ENCODE assay signal across 20 mouse cellular contexts in genomic region chr5:24854256-24854655, GRCm38 (mm10). TPM values are rescaled to one million over a fixed set of nuclear protein-coding genes. Genes with fewer than 3 reads are reported as not detected.
DNase-seq lines count a peak whose midpoint lies in the region; ATAC-seq and TF ChIP-seq lines count a peak whose summit lies in the region.
"Had no signal": no experiment of that assay in that cellular context is flagged by ENCODE, and none has a peak within 500 bp of the region (broad histone marks: within the 10 kb centered on the region; RNA-seq: fewer than 3 reads in every experiment).

No protein-coding gene starts in this region.

- no peak overlapping the region for H3K4me3 ChIP-seq in gastrocnemius, adult 2 months
- H3K4me3 ChIP-seq in liver, embryonic 12.5 days, result no peak overlapping the region
- H3K4me3 ChIP-seq in intestine, postnatal 0 days (ENCODE audit: low read depth, low read length), result no peak overlapping the region
- H3K4me3 ChIP-seq: embryonic facial prominence, embryonic 12.5 days had no signal

- H3K27me3 ChIP-seq in liver, embryonic 12.5 days (replicated peaks), result no peaks in the 10 kb centered on the region
- H3K27me3 ChIP-seq in intestine, postnatal 0 days (replicated peaks; ENCODE audit: control insufficient read depth, insufficient read depth, low read length), result no peaks in the 10 kb centered on the region
- H3K27me3 ChIP-seq: embryonic facial prominence, embryonic 12.5 days had no signal

- H3K27ac ChIP-seq in gastrocnemius, adult 2 months, result no peak overlapping the region
- H3K27ac ChIP-seq in liver, embryonic 12.5 days, result peak overlapping the region; percentile 84; the same call in 1 of the 2 replicates
- no peak overlapping the region for H3K27ac ChIP-seq in intestine, postnatal 0 days (ENCODE audit: low read depth, low read length)
- H3K27ac ChIP-seq: embryonic facial prominence, embryonic 12.5 days; stomach, postnatal 0 days had no signal

- no peak for ATAC-seq in liver, embryonic 12.5 days
- ATAC-seq in intestine, postnatal 0 days, result no peak
- ATAC-seq: hindbrain, embryonic 16.5 days; lung, postnatal 0 days; midbrain, embryonic 16.5 days had no signal

- H3K9me3 ChIP-seq in liver, embryonic 12.5 days (replicated peaks), result 0 out of 2 replicates have a peak, but pooled peaks cover 4% of the 10 kb centered on the region
- no peaks in the 10 kb centered on the region for H3K9me3 ChIP-seq in intestine, postnatal 0 days (ENCODE audit: control insufficient read depth)
- H3K9me3 ChIP-seq: embryonic facial prominence, embryonic 12.5 days had no signal

- peaks cover 37% of the 10 kb centered on the region for H3K4me1 ChIP-seq in liver, embryonic 12.5 days
- no peaks in the 10 kb centered on the region for H3K4me1 ChIP-seq in intestine, postnatal 0 days (replicated peaks; ENCODE audit: control insufficient read depth, insufficient read depth, low read length)
- H3K4me1 ChIP-seq: embryonic facial prominence, embryonic 12.5 days had no signal

- intact Hi-C loops in gastrocnemius, adult 2 months (cut with DNase I), result no loop called here
- intact Hi-C loops in left cerebral cortex, postnatal 14 days (cut with DNase I), result no loop called here

- peak; percentile 33 for DNase-seq in gastrocnemius, adult 2 months
- DNase-seq in gastrocnemius, postnatal 10 days, result no peak
- peak; percentile 81 for DNase-seq in 3T3-L1 (ENCODE audit: low read depth, low spot score)
- DNase-seq in adrenal gland, postnatal 10 days, result peak; percentile 69
- DNase-seq in left cerebral cortex, postnatal 14 days (ENCODE audit: low spot score in 2 of 2), result no peak
- no peak for DNase-seq in cerebellum, adult 11-12 months
- DNase-seq: cerebellum, adult 8-10 months; gastrocnemius, postnatal 36 days; kidney, adult 2 months; kidney, postnatal 14 days; layer of hippocampus, adult 9-11 months; thymus, postnatal 25 days had no signal

- TF ChIP-seq CTCF in gastrocnemius, adult 2 months (IDR thresholded peaks at IDR 0.05), result no peak
- no peak for TF ChIP-seq CTCF in intestine, postnatal 0 days (IDR thresholded peaks at IDR 0.05; ENCODE audit: low read depth)

- 81% methylated on average over 3 of the region's 3 CpGs for WGBS in liver, embryonic 12.5 days (ENCODE audit: insufficient replicate concordance)
- WGBS in intestine, postnatal 0 days, result 93% methylated on average over 3 of the region's 3 CpGs

- H3K4me2 ChIP-seq in liver, embryonic 12.5 days, result no peak overlapping the region
- H3K4me2 ChIP-seq in intestine, postnatal 0 days (replicated peaks; ENCODE audit: low read depth), result no peak overlapping the region
- H3K4me2 ChIP-seq: embryonic facial prominence, embryonic 12.5 days; heart, embryonic 11.5 days had no signal

- H3K9ac ChIP-seq in liver, embryonic 12.5 days, result no peak overlapping the region
- no peak overlapping the region for H3K9ac ChIP-seq in intestine, postnatal 0 days (ENCODE audit: low read depth, low read length)
- H3K9ac ChIP-seq: embryonic facial prominence, embryonic 12.5 days had no signal

- no peaks in the 10 kb centered on the region for H3K36me3 ChIP-seq in liver, embryonic 12.5 days
- H3K36me3 ChIP-seq in intestine, postnatal 0 days (ENCODE audit: control insufficient read depth, insufficient read depth), result no peaks in the 10 kb centered on the region
- H3K36me3 ChIP-seq: embryonic facial prominence, embryonic 12.5 days had no signal

RNA-seq across cellular contexts. Expression of gene Rheb, which starts 11.8 kb away (rescaled TPM):
- 10 to 100 TPM; 64.1 to 71.9 TPM for total RNA-seq in gastrocnemius, adult 2 months (2021)
- 10 to 100 TPM; 62.2 to 62.8 TPM for total RNA-seq in gastrocnemius, postnatal 10 days (2021)
- 10 to 100 TPM; 76.7 to 76.9 TPM for total RNA-seq in adrenal gland, postnatal 10 days (2021)
- 110 and 113 TPM in 2 replicates for polyA plus RNA-seq in liver, embryonic 12.5 days (2016; fragmentation: Nextera tagmentation; extraction: Ambion mirVana)
- total RNA-seq in left cerebral cortex, postnatal 14 days (2021), result 100 to 1,000 TPM; 118 to 130 TPM
- polyA plus RNA-seq in intestine, postnatal 0 days (2015; fragmentation: Nextera tagmentation; extraction: Ambion mirVana), result 147 and 151 TPM in 2 replicates

Comparison
In these comparisons a context has a peak if more than half of its experiments do, and no peak if none do; other contexts are left out.
1. DNase-seq: peak in gastrocnemius, adult 2 months (single experiment), 3T3-L1 (single experiment) and adrenal gland, postnatal 10 days (single experiment); none in gastrocnemius, postnatal 10 days (single experiment), left cerebral cortex, postnatal 14 days (0 of 2) and cerebellum, adult 11-12 months (single experiment).